Mouse (Mus musculus) midbrain, embryonic 15.5 days (tissue): ENCODE measurements around the gene Wdr41. TPM values are rescaled to one million over a fixed set of nuclear protein-coding genes. Genes with fewer than 3 reads are reported as not detected.
A peak's percentile ranks its signal among the peaks of the same experiment; 100 is the strongest.

ENCODE experiments used
- ATAC-seq: fragments of 200-750 bp; cut with Nextera tagmentation; replicated peaks from 2 replicates; pipeline ENCODE4 v1.8.0; 2017; ENCODE audit warnings: moderate TSS enrichment
- H3K27ac ChIP-seq: fragments of 300-500 bp; sonication (generic); 2 replicates; pipeline ENCODE4 v1.5.1; 2015; ENCODE audit warnings: mild to moderate bottlenecking, inconsistent platforms
- H3K27me3 ChIP-seq: fragments of 300-500 bp; sonication (generic); replicated peaks from 2 replicates; pipeline ENCODE4 v1.6.1; 2015; ENCODE audit warnings: inconsistent platforms
- H3K36me3 ChIP-seq: fragments of 300-500 bp; sonication (generic); replicated peaks from 2 replicates; pipeline ENCODE4 v1.6.1; 2015; ENCODE audit warnings: inconsistent platforms
- H3K4me1 ChIP-seq: fragments of 300-500 bp; sonication (generic); 2 replicates; pipeline ENCODE4 v1.6.1; 2015; ENCODE audit warnings: inconsistent platforms
- H3K4me2 ChIP-seq: fragments of 300-500 bp; sonication (generic); 2 replicates; pipeline ENCODE4 v1.6.1; 2015; ENCODE audit warnings: inconsistent platforms, mild to moderate bottlenecking, moderate library complexity
- H3K4me3 ChIP-seq: fragments of 300-500 bp; sonication (generic); 2 replicates; pipeline ENCODE4 v1.5.1; 2015; ENCODE audit warnings: mild to moderate bottlenecking, inconsistent platforms
- H3K9ac ChIP-seq: fragments of 300-500 bp; sonication (generic); 2 replicates; pipeline ENCODE4 v1.6.1; 2015; ENCODE audit warnings: mild to moderate bottlenecking, inconsistent platforms
- H3K9me3 ChIP-seq: fragments of 300-500 bp; sonication (generic); 2 replicates; pipeline ENCODE4 v1.6.1; 2016; ENCODE audit warnings: inconsistent platforms
- WGBS: fragments of 180-500 bp; shearing (Covaris S2); methylation state at CpG from one replicate; pipeline ENCODE4 v1.1.7; 2015; ENCODE audit warnings: mixed read lengths; 5-methylcytosine and 5-hydroxymethylcytosine counted together
- polyA plus RNA-seq: library from polyadenylated mRNA; unstranded; fragments of >200 nt; fragmentation: Nextera tagmentation; extraction: Ambion mirVana; gene quantifications from 2 replicates; pipeline ENCODE4 v1.2.1, GENCODE M21; 2015

Wdr41 gene
- polyA plus RNA-seq: 24.9 and 26.2 TPM in 2 replicates

- peak within 1 kb of the TSS; percentile 77 for H3K4me3 ChIP-seq
- H3K4me2 ChIP-seq: peak within 1 kb of the TSS; percentile 50
- H3K27me3 ChIP-seq: no peaks in the 10 kb centered on the region
- H3K9ac ChIP-seq: peak within 1 kb of the TSS; percentile 90
- H3K36me3 ChIP-seq: no peaks in the 10 kb centered on the region
- H3K27ac ChIP-seq: peak within 1 kb of the TSS; percentile 97
- H3K4me1 ChIP-seq: peaks cover 13% of the 10 kb centered on the region
- peak; percentile 97 for ATAC-seq
- 3% methylated on average over 67 of the region's 68 CpGs for WGBS
- H3K9me3 ChIP-seq: no peaks in the 10 kb centered on the region
These were observed at the start of gene Wdr41 for GRCm38 (mm10) chr13:94976219-94977186. Gene Wdr41, plus strand, starts transcription at chr13:94976344.

- no peak overlapping the region for H3K27ac ChIP-seq
- H3K4me1 ChIP-seq: no peaks in the 10 kb centered on the region
- 0 out of 2 replicates have a peak, but pooled peaks cover 4% of the 10 kb centered on the region for H3K27me3 ChIP-seq
- no peak for ATAC-seq
- H3K9ac ChIP-seq: no peak overlapping the region
- no peak overlapping the region for H3K4me3 ChIP-seq
- no peaks in the 10 kb centered on the region for H3K9me3 ChIP-seq
- no peaks in the 10 kb centered on the region for H3K36me3 ChIP-seq
- H3K4me2 ChIP-seq: no peak overlapping the region
- 82% methylated on average over 3 of the region's 3 CpGs for WGBS
These were observed 48.1 kb upstream of the Wdr41 start for GRCm38 (mm10) chr13:94928086-94928485.

GRCm38 (mm10) chr13:94938418-94938817 lies 37.7 kb upstream of the Wdr41 start:
- Histone ChIP-seq H3K9me3 (no peaks in the 10 kb centered on the region), H3K27me3 (peaks cover 19% of the 10 kb centered on the region), H3K9ac (no peak overlapping the region), H3K4me3 (no peak overlapping the region), H3K4me1 (no peaks in the 10 kb centered on the region), H3K36me3 (no peaks in the 10 kb centered on the region), H3K27ac (no peak overlapping the region), H3K4me2 (no peak overlapping the region)
- no peak for ATAC-seq
- WGBS: 42% methylated on average over 5 of the region's 5 CpGs

- no peak overlapping the region for H3K27ac ChIP-seq
- H3K4me3 ChIP-seq: no peak overlapping the region
- no peak overlapping the region for H3K4me2 ChIP-seq
- H3K27me3 ChIP-seq: peaks cover 22% of the 10 kb centered on the region
- WGBS: 50% methylated on average over 5 of the region's 5 CpGs
- no peak overlapping the region for H3K9ac ChIP-seq
- H3K4me1 ChIP-seq: no peaks in the 10 kb centered on the region
- no peak for ATAC-seq
- no peaks in the 10 kb centered on the region for H3K9me3 ChIP-seq
- no peaks in the 10 kb centered on the region for H3K36me3 ChIP-seq
These were observed 36.0 kb upstream of the Wdr41 start for GRCm38 (mm10) chr13:94940104-94940503.

- H3K36me3 ChIP-seq: no peaks in the 10 kb centered on the region
- ATAC-seq: 0 out of 2 replicates have a peak, but pooled peaks have one; percentile 54
These were observed 34.9 kb upstream of the Wdr41 start for GRCm38 (mm10) chr13:94941230-94941629.

GRCm38 (mm10) chr13:94955941-94956340 lies 20.2 kb upstream of the Wdr41 start:
- H3K4me1 ChIP-seq: no peaks in the 10 kb centered on the region
- H3K27ac ChIP-seq: no peak overlapping the region
- no peak overlapping the region for H3K9ac ChIP-seq
- 83% methylated on average over 6 of the region's 6 CpGs for WGBS
- H3K4me2 ChIP-seq: no peak overlapping the region
- H3K4me3 ChIP-seq: no peak overlapping the region
- no peaks in the 10 kb centered on the region for H3K36me3 ChIP-seq
- H3K27me3 ChIP-seq: no peaks in the 10 kb centered on the region
- H3K9me3 ChIP-seq: no peaks in the 10 kb centered on the region
- no peak for ATAC-seq

More at GRCm38 (mm10) chr13:94941230-94941629, 34.9 kb upstream of the Wdr41 start:
- 13% methylated on average over 4 of the region's 4 CpGs for WGBS
- H3K9me3 ChIP-seq: no peaks in the 10 kb centered on the region
- H3K27ac ChIP-seq: no peak overlapping the region
- H3K4me2 ChIP-seq: no peak overlapping the region
- no peak overlapping the region for H3K4me3 ChIP-seq
- H3K9ac ChIP-seq: no peak overlapping the region
- no peaks in the 10 kb centered on the region for H3K4me1 ChIP-seq
- peaks cover 24% of the 10 kb centered on the region for H3K27me3 ChIP-seq

- H3K36me3 ChIP-seq: no peaks in the 10 kb centered on the region
- H3K27me3 ChIP-seq: no peaks in the 10 kb centered on the region
- no peak for ATAC-seq
- no peak overlapping the region for H3K9ac ChIP-seq
- H3K4me2 ChIP-seq: no peak overlapping the region
- H3K4me1 ChIP-seq: no peaks in the 10 kb centered on the region
- no peak overlapping the region for H3K4me3 ChIP-seq
- H3K27ac ChIP-seq: no peak overlapping the region
- H3K9me3 ChIP-seq: no peaks in the 10 kb centered on the region
- 71% methylated on average over 1 of the region's 1 CpGs for WGBS
These were observed 18.2 kb upstream of the Wdr41 start for GRCm38 (mm10) chr13:94957965-94958364.

- H3K36me3 ChIP-seq: no peaks in the 10 kb centered on the region
- no peak overlapping the region for H3K4me2 ChIP-seq
- H3K9me3 ChIP-seq: no peaks in the 10 kb centered on the region
- H3K4me1 ChIP-seq: no peaks in the 10 kb centered on the region
- H3K4me3 ChIP-seq: no peak overlapping the region
- WGBS: 73% methylated on average over 9 of the region's 9 CpGs
- no peaks in the 10 kb centered on the region for H3K27me3 ChIP-seq
- ATAC-seq: no peak
- no peak overlapping the region for H3K27ac ChIP-seq
- H3K9ac ChIP-seq: no peak overlapping the region
These were observed 6.1 kb upstream of the Wdr41 start for GRCm38 (mm10) chr13:94969992-94970553.

GRCm38 (mm10) chr13:94975828-94976218 lies 321 bp upstream of the Wdr41 start:
- H3K4me2 ChIP-seq: peak overlapping the region; percentile 50
- H3K9me3 ChIP-seq: no peaks in the 10 kb centered on the region
- no peaks in the 10 kb centered on the region for H3K36me3 ChIP-seq
- H3K4me3 ChIP-seq: peak overlapping the region; percentile 77
- H3K27ac ChIP-seq: peak overlapping the region; percentile 97
- ATAC-seq: no peak
- no peaks in the 10 kb centered on the region for H3K27me3 ChIP-seq
- 23% methylated on average over 9 of the region's 9 CpGs for WGBS
- H3K4me1 ChIP-seq: peaks cover 13% of the 10 kb centered on the region
- H3K9ac ChIP-seq: no peak overlapping the region

GRCm38 (mm10) chr13:94979081-94979480 lies 2.9 kb downstream of the Wdr41 start:
- Histone ChIP-seq H3K27ac (no peak overlapping the region), H3K9ac (no peak overlapping the region), H3K4me2 (no peak overlapping the region), H3K36me3 (no peaks in the 10 kb centered on the region), H3K9me3 (no peaks in the 10 kb centered on the region), H3K4me3 (no peak overlapping the region), H3K27me3 (no peaks in the 10 kb centered on the region), H3K4me1 (peaks cover 13% of the 10 kb centered on the region)
- no peak for ATAC-seq
- WGBS: 30% methylated on average over 7 of the region's 7 CpGs

- no peak for ATAC-seq
- Histone ChIP-seq H3K27ac (no peak overlapping the region), H3K27me3 (no peaks in the 10 kb centered on the region), H3K9ac (no peak overlapping the region), H3K4me3 (no peak overlapping the region), H3K36me3 (no peaks in the 10 kb centered on the region), H3K4me1 (no peaks in the 10 kb centered on the region), H3K9me3 (no peaks in the 10 kb centered on the region), H3K4me2 (no peak overlapping the region)
- 76% methylated on average over 5 of the region's 5 CpGs for WGBS
These were observed 14.4 kb downstream of the Wdr41 start for GRCm38 (mm10) chr13:94990516-94990915.

GRCm38 (mm10) chr13:95007281-95007680 lies 31.1 kb downstream of the Wdr41 start:
- H3K9me3 ChIP-seq: no peaks in the 10 kb centered on the region
- no peak for ATAC-seq
- 81% methylated on average over 8 of the region's 8 CpGs for WGBS
- no peak overlapping the region for H3K4me3 ChIP-seq
- H3K4me2 ChIP-seq: no peak overlapping the region
- no peak overlapping the region for H3K9ac ChIP-seq
- no peak overlapping the region for H3K27ac ChIP-seq
- no peaks in the 10 kb centered on the region for H3K36me3 ChIP-seq
- H3K4me1 ChIP-seq: no peaks in the 10 kb centered on the region
- H3K27me3 ChIP-seq: no peaks in the 10 kb centered on the region
